Mouse (Mus musculus) kidney, adult 8-10 months (tissue): Measurements from ENCODE around the gene Hist1h2bp.
"Not testable (repeated sequence)": the region's sequence is repeated elsewhere in the genome, so short reads cannot be mapped to it uniquely, and the experiment has no call there.

Source experiments
- DNase-seq, 2 experiments: peaks; one replicate each; pipeline ENCODE4 v3.0.0; 2022

The Hist1h2bp gene

DNA sequence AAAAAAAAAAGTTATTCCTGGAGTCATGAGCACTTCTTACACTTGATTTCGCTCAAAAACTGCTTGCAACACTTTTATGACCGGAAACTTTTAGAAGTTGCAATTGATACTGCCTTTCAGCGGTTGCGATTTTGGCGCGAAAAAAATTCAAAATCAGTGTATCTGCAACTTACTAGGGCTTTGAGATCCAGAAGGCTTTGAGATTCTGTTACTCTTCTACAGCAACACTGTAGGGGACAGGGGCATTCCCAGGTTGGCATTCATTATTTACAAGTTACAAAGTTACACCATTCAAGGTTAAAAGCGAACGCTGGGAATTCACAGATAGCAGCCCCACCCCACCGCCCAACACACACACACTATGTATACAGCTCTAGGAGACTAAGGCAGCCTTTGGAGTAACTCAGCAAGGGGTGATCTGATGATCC, 3.5 kb upstream of the Hist1h2bp start:
- no peak for DNase-seq

DNA sequence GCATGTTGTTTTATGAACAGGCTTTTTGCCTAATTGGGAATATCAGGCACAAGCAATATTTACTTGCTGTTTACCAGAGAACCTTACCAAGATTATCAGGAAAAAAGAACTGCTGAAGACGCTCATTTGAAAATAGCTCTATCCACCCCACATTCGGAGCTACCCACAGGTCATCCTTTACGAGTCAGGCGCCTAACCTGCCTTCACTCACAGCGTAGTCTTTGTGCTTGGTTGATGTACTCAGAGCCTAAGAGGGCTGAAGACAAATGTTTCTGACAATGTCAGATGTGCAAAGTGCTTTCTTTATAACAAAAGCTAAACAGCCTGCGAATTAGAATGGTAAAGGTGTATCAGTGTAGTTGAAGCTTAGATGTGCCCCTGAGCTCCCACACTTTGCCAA, 3.0 kb upstream of the Hist1h2bp start:
- no peak for DNase-seq

DNA sequence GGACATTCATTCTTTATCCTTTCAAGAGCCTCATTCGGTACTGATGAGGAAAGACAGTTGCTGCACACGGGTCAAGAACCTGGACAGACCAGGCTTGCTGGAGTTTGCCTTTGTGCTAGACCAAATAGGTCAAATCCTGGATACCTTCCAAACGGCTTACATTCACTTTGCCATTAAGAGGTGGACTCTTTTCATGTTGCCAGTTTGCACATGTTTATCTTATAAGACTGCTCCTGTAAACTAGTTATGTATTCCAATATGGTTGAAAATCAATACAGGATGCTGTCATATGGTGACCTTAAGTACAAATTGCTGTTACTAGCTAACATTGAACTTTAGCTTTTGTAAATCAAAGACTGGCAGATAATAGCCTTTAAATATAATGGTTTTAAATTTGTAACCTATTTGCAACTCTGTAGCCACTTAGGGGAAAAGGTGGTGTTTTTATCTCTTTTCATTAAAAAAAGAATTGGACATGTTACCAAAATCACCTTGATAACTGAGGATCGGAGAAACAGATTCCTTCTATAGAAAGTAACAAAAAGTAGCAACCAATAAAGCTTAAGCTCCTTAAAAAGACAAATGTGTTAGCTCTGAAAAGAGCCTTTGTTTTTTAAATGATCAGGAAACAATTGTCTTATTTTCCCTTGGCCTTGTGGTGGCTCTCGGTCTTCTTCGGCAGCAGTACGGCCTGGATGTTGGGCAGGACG, 917 bp upstream of the Hist1h2bp start:
- no peak for DNase-seq

DNA sequence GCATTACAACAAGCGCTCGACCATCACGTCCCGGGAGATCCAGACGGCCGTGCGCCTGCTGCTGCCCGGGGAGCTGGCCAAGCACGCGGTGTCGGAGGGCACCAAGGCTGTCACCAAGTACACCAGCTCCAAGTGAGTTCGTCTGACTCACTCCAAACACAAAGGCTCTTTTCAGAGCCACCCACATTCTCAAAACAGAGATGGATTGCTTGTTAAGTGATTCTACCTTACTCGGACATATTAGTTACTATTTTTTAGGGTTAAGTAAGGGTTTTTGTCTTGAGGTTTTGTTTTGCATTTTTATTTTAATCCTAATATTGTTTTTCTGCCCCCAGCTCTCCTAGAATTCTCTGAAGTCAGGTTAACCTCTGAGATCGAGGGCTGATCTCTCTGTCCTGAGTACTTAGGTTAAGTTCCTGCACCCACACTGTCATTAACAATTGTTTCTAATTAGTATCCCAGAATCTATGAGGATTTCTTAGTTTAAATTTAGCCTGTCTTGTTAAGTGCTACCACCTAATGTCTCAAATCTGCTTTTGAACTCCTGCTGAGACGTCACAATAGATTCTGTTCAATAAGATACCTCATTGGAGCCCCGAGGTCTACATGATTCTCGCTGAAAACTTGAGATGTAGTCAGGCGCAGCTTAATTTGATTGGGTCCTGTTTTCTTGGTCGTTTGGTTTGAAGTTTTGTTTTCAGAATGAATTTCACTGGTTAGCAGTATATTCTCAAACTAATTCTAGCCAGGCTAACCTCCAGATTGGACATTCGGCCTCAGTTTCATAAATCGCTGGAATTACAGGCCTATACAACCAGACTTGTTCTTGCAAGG, 716 bp downstream of the Hist1h2bp start:
- no peak for DNase-seq

DNA sequence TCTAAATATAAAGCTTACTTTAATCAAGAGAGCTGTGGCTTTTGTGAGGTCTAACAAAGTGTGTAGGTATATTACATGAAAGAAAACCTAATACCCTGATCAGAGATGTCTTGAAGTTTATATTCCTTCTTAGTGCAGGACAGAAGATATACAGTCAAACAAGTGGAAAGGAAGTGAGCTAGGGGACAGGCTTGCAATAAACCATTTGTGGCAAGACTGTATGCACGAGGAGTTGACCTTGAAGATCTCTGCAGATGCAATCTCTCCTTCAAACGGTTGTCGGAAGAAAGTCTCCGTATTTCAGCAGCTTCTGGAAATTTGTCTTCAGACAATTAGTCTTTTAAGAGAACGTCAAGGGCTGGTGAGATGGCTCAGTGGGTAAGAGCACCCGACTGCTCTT, 2.7 kb downstream of the Hist1h2bp start:
- DNase-seq, result no peak

DNA sequence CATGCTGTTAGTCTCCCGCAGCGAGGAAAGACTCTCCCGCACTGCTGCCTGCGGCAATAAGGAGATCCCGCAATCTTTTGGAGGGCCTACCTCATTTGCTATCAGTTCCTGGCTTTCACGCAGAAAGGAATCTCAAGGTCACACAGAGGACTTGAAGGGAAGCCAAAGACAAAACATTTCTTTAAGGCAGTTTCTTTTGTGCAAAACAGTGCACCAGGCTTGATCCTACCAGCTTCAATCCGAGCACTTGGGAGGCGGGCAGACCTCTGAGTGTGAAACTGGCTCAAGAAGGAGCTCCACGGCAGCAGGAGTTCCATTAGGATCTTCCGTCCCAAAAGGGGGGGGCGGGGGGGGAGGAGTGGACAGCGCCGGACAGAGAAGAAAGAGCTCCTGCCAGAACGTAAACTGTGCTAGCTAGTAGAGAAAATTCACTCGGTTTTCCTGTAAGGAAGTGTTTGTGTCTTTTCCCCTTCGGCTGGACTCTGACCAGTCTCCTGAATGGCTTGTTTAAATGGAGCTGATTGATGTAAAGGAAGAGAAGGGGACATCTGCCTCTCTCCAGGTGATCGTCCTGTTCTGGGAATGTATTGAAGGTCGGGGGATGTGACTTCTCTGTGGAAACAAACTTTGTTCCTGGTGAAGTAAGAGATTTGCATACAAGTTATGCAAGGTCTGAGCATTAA, 3.5 kb downstream of the Hist1h2bp start:
- DNase-seq, result no peak

DNA sequence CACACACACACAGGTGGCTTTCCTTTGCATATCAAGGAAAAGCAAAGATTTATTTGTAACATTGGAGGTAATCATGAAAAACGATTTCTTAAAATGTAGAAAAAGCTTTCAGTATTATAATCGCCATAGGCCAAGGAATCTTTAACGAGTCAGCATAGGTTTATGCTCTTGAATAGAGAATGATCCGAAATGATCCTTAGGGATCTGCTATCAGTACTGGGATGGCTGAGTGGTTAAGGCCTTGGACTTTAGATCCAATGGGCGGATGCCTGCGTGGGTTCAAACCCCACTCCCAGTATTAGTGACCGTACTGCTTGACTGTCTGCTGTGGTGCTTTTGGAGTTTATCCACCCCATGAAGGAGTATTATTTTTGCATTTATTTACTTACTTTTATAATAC, 8.3 kb downstream of the Hist1h2bp start:
- DNase-seq, result no peak

DNA sequence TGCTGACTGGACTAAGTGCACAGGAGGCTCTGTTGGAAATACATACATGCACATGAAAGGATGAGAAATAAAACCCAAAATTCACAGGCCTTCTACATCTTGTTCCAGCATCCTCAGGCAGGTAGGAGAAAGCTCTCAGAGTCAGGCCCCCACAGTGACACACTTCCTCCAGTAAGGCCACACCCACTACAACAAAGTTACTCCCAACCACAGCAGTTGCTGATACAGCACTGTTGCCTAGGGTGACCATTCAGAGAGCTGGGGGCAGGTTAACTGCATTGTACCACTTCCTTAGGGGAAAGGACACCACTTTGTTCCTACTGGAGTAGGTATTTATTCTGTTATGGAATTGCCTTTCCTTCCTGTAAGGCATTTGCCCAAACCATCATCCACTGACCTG, 9.9 kb downstream of the Hist1h2bp start:
- DNase-seq, result not testable (repeated sequence)

DNA sequence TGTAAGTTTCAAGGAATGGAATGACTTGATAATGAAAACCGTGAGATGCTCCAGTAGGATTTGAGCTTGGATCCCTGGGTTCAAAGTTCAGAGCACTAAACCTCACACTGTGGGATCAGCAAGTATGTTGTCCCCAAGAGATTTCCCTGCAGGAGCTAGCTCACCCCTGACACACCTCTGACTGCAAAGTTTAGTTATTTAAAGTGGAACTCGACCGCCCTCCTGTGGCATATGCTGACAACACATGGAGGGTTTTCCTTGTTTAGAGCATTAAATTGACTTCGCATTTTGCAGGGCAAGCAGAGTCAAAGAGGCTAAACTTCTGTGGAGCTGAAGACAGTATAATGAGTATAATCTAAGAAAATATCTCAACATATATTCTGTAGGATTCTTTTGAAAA, 15.8 kb downstream of the Hist1h2bp start:
- DNase-seq, result not testable (repeated sequence)

DNA sequence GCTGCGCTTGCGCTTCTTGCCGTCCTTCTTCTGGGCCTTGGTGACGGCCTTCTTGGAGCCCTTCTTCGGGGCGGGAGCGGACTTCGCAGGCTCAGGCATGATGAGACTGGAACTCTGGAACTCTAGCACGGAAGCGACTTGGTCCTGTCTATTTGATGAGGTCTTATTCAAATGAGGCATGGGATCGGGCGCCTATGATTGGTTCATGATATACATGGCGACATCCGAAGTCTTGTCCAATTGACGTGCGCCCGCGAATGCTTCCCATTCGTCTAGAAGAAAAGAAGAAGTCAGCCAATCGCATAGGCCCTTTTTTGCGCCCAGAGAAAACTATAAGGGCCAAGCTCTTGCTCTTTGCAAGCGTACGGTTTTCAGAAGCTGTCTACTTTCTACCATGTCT, 22.8 kb downstream of the Hist1h2bp start, which contains the start of the genes Hist1h2bq and Hist1h2ao:
TSS of gene Hist1h2bq (minus strand) at position 125 of the 400 bp plus-strand sequence.
TSS of gene Hist1h2ao (plus strand) at position 393 of the 400 bp plus-strand sequence.
- DNase-seq, result not testable (repeated sequence)

DNA sequence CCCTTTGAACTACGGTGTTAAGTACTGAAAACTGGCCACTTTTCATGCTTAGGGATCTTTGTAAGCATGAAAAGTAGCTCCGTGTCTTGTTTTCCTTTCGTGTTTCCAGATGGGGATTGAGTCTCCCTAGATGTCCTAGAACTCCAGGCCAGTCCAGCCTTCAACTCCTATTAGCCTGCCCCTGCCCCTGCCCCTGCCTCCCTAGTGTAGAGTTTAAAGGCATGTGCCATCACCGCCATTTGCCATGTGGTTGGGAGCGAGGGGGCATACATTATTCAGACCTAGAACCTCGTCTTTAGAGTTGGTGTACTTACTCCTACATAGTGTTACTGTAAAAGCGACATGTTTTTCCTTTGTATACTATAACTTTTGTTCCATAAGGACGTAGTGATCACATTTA, 23.8 kb downstream of the Hist1h2bp start:
- not testable (repeated sequence) for DNase-seq

DNA sequence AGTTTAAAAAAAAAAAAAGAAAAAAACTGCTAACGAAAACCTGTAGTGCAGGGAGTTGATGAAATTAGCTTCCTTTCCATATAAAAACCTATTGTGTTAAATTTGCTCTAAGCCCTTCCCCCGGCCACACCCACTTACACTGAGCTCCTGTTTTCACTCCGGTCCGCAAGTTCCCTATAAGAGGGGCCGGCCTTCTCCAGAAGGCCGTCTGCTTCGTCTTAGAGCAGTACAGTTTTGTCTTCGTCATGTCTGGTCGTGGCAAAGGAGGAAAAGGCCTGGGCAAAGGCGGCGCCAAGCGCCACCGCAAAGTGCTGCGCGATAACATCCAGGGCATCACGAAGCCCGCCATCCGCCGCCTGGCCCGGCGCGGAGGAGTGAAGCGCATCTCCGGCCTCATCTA, 24.3 kb downstream of the Hist1h2bp start, which contains the start of gene Hist1h4m:
TSS of gene Hist1h4m (plus strand) at position 208 of the 400 bp plus-strand sequence.
- DNase-seq, result peak in 1 of 2 experiments; percentile 4

DNA sequence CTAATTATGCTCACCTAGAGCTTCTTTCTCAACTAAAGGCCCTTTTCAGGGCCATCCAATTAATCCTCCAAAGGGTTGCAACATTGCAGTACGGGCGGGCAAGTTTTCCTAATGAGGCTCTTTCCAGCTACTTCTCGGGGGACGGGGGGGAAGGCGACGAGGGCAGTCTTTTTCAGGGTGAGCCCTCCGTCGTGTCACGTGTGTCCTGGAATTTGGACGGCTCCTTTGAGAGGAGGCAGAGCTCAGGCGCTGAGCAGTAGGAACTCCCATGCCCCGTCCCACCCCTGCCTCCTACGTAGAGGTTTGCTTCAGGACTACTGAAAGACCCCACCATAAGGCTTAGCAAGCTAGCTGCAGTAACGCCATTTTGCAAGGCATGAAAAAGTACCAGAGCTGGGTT, 24.8 kb downstream of the Hist1h2bp start:
- not testable (repeated sequence) for DNase-seq

DNA sequence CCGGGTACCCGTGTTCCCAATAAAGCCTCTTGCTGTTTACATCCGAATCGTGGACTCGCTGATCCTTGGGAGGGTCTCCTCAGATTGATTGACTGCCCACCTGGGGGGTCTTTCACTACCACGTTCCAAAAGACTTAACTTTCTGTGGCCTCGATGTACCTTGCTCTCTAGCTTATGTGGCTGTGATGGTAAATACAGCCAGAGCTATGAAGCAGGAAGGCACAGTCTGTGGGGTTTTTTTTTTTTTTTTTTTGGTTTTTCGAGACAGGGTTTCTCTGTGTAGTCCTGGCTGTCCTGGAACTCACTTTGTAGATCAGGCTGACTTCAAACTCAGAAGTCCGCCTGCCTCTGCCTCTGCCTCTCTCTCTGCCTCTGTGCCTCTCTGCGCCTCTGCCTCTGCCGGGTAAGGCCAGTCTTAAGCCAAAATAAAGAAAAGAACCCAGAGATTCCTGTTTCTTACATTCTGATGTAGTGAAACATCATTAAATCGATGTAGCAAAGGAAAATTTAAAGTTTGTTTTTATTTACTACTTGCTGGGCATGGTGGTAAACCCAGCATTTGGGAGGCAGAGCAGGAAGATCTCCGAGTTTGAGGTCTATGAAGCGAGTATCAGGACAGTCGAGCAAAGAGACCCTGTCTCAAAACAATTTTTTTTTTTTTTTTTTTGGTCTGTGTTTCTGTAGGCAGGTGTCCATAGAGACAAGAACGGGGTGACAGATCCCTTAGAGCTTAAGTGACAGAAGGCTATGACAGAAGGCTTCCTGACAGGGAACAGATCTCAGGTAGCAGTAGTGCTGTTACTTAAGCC, 33.0 kb downstream of the Hist1h2bp start:
- DNase-seq, result not testable (repeated sequence)

DNA sequence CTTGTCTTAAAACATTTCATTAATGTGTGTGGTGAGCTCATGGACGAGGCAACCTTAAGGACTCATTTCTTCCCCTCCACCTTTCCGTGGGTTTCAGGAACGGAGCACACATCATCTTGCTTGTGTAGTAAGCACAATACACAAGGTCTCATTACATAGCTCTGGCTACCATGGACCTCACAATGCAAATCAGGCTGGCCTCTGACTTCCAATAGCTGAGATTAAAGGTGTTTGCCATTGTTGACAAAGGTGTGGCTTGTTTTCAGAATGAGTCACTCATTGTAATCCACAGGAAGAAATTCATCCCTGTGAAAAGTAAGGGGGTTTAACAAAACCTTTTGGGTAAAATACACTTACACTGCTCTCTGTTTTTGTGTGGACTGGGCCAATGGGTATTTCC, 41.2 kb downstream of the Hist1h2bp start:
- no peak for DNase-seq

DNA sequence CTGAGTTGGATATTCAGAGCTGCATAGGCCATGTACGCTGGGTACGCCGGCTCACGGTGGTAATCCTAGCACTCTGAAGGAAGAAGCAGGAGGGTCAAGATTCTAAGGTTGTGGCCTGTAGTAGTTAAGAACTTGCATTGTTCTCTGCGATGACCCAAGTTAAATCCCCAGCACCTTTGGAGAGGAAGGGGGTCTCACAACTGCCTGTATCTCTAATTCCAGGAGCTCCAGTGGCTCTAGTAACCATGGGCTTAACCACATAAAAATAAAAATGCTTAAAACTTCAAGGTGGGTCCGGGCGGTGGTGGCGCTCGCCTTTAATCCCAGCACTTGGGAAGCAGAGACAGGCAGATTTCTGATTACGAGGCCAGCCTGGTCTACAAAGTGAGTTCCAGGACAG, 43.1 kb downstream of the Hist1h2bp start:
- no peak for DNase-seq

DNA sequence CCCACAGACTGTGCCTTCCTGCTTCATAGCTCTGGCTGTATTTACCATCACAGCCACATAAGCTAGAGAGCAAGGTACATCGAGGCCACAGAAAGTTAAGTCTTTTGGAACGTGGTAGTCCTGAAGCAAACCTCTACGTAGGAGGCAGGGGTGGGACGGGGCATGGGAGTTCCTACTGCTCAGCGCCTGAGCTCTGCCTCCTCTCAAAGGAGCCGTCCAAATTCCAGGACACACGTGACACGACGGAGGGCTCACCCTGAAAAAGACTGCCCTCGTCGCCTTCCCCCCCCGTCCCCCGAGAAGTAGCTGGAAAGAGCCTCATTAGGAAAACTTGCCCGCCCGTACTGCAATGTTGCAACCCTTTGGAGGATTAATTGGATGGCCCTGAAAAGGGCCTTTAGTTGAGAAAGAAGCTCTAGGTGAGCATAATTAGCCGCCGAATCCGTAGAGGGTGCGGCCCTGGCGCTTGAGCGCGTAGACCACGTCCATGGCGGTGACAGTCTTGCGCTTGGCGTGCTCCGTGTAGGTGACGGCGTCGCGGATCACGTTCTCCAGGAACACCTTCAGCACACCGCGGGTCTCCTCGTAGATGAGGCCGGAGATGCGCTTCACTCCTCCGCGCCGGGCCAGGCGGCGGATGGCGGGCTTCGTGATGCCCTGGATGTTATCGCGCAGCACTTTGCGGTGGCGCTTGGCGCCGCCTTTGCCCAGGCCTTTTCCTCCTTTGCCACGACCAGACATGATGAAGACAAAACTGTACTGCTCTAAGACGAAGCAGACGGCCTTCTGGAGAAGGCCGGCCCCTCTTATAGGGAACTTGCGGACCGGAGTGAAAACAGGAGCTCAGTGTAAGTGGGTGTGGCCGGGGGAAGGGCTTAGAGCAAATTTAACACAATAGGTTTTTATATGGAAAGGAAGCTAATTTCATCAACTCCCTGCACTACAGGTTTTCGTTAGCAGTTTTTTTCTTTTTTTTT, 44.4 kb downstream of the Hist1h2bp start, which contains the start of gene Hist1h4n:
TSS of gene Hist1h4n (minus strand) at position 779 of the 977 bp plus-strand sequence.
- DNase-seq, result not testable (repeated sequence)

DNA sequence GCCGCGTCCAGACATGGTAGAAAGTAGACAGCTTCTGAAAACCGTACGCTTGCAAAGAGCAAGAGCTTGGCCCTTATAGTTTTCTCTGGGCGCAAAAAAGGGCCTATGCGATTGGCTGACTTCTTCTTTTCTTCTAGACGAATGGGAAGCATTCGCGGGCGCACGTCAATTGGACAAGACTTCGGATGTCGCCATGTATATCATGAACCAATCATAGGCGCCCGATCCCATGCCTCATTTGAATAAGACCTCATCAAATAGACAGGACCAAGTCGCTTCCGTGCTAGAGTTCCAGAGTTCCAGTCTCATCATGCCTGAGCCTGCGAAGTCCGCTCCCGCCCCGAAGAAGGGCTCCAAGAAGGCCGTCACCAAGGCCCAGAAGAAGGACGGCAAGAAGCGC, 46.2 kb downstream of the Hist1h2bp start, which contains the start of the genes Hist1h2ap and Hist1h2br:
TSS of gene Hist1h2ap (minus strand) at position 47 of the 400 bp plus-strand sequence.
TSS of gene Hist1h2br (plus strand) at position 283 of the 400 bp plus-strand sequence.
- DNase-seq, result not testable (repeated sequence)
